Mouse (Mus musculus) spleen, postnatal 10 days (tissue): Measurements from ENCODE around the gene Zscan22.
A peak's percentile ranks its signal among the peaks of the same experiment; 100 is the strongest.
"Not testable (repeated sequence)": the region's sequence is repeated elsewhere in the genome, so short reads cannot be mapped to it uniquely, and the experiment has no call there.

Experiments
- DNase-seq, 2 experiments: peaks; one replicate each; pipeline ENCODE4 v3.0.0; 2021 to 2022; ENCODE audit warnings: low spot score in 2 of 2

Gene Zscan22

DNA sequence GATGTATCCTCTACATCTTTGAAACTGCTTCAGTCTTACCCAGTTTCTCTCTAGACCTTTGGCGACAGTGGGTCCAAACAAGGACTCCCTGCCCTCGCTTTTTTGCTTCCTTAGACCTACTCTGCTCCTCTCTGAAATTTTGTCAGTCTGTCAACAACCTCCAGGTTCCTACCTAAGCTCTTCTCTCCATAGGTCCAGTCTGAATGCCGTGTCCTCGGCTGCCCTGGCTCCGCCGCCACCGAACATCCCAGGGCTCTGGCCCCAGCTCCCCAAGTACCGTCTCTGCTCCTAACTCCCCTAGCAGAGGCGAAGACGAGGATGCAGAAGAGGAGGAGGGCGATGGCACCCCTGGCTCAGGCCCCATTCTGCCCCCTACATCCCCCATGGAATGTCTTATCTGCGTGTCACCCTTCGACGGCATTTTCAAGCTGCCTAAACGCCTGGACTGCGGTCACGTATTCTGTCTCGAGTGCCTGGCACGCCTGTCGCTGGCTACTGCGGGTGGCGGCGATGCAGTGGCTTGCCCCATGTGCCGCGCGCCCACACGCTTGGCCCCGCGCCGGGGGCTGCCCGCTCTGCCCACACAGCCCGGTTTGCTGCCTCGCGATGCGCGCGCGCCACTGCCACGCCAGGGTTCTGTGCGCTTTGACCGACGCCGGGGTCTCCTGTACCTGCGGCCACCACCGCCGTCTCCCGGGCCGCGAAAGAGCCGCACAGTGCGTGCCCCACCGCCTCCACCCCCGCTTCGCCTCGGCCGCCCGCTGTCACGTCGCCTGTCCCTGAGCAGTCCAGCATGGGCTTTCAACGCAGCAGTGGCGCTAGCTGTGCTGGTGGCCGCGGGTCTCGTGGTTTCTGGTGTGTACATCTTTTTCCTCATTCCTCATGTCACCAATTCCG is 30.3 kb downstream of the Zscan22 start:
- peak in 1 of 2 experiments; percentile 25 for DNase-seq

DNA sequence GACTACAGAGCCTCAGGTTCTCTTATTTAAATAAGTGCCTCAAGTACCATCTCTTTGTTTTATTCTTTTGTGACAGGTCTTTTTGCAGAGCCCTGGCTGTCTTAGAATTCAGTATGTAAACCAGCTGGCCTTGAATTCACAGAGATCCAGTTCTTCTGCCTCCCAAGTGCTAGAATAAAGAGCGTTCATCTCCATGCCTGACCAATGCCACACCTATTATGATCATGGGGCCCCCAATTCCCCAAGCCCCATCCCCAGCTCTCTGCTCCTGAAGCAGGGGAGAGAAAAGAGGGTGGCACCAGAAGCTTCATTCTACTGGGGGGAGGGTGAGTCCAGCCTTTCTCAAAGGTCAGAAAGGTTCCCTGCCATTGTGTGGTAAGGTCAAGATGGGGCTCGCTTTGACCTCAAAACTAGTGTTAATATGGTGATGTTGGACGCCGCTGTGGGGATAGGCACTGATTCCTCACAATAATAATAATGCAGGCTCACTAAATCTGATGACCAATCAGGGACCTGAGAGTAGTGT is 36.1 kb downstream of the Zscan22 start:
- DNase-seq, result no peak

DNA sequence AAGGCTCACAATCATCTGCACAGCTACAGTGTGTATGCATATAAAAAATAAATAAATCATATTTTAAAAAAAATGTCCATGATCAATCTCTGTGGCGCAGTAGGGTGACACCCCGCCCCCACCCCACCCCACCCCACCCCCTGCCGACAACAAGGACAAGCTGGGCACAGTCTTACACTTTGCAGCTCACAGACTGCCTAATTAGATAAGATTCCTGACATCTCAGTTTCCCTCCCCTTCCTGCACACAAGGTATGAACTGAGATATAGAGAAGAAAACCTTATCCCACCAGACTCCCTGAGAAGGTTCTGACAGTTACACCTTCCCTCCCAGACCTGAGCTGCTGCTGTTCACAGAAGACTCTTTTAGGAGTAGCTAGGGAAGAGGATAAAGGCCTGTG is 37.2 kb downstream of the Zscan22 start:
- DNase-seq, result no peak

DNA sequence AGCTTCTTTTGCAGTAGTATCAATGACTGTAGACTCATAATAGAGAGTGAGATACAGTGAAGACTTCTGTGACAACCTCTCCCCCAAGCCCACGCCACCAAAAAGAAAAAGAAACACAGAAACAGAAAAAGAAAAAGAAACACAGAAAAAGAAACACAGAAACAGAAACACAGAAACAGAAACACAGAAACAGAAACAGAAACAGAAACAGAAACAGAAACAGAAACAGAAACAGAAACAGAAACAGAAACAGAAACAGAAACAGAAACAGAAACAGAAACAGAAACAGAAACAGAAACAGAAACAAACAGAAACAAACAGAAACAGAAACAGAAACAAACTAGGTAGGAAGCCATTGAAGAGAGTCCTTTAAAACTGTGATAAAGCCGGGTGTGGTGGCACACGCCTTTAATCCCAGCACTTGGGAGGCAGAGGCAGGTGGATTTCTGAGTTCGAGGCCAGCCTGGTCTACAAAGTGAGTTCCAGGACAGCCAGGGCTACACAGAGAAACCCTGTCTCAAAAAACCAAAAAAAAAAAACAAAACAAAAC is 39.7 kb downstream of the Zscan22 start:
- DNase-seq, result not testable (repeated sequence)

DNA sequence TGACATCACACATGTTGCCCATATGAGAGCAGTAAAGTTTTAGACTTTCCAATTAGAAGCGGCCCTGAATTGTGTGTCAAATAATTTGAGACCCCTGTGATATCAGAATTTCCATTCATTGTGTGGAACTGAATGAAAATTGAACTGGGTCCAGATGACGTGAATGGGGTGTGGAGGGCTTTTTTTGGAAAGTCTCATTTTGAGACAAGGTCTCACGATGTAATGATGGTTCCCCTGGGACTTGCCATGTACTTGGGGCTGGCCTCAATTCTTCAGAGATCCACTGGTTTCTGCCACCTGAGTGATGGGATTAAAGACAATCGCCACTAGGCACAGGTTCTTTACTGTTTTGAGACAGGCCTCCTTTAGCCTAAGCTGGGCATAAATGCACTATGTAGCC is 43.0 kb downstream of the Zscan22 start:
- DNase-seq, result no peak

DNA sequence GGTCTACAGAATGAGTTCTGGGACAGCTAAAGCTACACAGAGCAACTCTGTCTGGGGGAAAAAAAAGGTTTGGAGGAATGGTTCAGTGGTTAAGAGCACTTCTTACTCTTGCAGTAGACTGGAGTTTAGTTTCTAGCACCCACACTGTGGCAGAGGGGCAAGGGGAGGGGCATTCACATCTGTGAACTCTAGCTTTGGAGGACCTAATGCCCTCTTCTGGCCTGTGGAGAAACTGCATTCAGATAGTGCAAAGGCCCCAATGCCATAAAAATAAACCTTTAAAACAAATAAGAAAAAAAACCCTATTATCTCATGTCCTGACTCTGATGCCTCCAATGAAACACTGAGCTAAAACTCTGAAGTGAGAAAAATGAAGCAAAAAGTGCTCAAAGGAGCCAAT is 45.9 kb downstream of the Zscan22 start:
- peak in 1 of 2 experiments; percentile 44 for DNase-seq

DNA sequence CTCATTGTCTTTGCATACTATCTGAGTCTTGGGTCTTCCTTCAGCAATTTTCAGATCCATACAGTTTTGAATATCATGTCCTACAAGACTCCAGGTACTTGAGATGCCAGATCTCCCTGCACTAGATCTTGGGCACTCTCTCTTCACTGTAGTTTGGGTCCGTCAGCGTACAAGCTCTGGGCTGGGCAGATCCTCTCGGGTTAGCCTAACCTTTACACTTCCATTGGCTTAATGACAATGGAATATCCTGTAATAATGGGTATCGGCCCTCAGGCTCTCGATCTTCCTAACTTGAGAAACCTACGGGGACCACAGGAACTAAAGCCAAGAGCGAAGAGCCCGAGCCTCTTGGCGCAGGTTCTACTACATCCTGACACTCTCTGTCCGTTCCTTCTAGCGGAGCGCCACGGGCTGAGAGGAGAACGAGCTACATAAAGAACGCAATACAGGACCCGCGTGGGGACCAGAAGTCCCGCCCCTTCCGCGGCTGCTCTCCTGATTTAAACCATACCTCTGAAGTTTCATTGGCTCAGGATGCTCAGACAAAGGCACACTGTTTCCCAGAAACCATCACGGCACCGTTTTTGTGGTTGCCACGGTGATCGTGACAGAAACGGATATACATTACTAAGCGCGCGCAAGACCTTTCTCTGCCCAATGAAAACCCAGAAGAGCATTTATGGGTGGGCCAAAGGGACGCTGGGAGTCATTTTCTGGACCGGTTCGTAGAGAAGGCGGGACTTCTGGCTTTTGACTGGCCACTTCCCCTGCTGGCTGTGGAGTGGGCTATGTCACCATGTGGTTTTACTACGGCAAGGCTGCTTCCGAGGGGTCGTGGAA is 51.6 kb downstream of the Zscan22 start:
- peak; percentile 78 to 93 for DNase-seq

DNA sequence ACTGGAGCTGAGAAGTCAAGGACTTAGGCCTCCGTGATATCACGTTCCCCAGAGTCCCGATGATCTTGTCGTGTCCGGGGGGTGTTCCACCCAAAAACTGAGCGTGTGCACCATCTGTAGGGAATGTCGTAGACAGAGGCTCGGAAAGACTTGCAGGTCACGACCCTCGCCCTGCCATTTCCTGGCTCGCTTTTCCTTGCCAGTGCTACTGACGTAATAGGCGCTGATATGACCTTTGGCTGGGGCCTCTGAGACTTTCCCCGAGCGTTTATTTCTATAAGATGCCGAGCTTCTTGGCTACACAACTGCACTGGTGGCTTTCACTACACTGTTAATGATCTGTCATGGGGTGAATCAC is 52.2 kb downstream of the Zscan22 start:
- no peak for DNase-seq

DNA sequence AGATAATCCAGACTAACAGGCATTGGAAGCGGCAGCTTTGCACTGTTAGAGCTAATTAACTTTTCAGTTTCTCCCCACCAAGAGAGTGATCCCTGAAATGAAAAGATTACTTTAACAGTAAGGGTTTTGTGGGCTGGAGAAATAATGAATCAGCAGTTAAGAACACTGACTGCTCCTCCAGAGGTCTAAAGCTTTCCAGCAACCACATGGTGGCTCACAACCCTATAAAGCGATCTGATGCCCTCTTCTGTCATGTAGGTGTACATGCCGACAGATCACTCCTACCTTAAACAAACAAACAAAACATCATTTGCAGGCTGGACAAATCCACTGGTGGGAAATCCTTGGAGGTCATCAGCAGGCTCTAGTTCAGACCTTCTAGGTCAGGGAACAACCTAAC is 57.3 kb downstream of the Zscan22 start:
- no peak for DNase-seq

DNA sequence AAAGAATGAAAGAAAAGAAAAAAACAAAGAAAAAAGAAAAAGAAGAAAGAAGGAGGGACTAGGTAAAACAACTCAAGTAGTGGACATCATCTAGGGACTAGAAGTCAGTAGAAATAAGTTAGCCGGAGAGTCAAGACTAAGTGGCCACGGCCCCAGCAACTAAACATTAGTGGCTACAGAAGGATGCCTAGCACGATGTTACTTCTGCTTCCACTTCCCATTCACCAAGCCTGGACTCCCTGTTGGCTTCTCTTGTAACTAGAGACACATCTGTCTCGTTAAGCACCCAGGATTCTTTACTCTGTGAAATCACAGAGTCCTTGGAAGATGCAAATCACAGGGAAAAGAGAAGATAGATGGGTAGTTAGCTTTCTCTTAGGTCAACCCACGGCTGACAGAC is 59.9 kb downstream of the Zscan22 start:
- DNase-seq, result no peak
